Mouse (Mus musculus): ENCODE data around the gene Gm28038.

The Gm28038 gene

DNA sequence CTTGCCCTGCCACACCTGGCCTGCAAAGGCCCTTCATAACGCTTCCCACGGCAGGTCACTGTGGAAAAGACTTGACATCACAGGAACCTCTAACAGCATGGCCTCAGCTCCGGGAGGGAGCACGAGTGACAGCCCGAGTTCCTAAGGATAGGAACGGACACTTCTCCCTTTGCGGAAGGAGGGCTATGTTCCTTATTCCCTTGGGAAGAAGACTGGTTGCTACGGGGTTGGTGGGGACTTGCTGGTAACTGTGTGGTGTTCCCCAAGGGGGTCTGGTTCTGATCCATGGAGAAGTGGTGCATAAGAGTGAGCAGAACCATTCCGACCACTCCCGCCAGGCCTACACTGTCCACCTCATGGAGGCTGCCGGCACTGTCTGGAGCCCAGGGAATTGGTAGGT, at the start of gene Gm28038:
Gene Gm28038, plus strand, starts transcription at position 301 of the 400 bp plus-strand sequence.
- no peak for DNase-seq (ENCODE audit: low spot score)

DNA sequence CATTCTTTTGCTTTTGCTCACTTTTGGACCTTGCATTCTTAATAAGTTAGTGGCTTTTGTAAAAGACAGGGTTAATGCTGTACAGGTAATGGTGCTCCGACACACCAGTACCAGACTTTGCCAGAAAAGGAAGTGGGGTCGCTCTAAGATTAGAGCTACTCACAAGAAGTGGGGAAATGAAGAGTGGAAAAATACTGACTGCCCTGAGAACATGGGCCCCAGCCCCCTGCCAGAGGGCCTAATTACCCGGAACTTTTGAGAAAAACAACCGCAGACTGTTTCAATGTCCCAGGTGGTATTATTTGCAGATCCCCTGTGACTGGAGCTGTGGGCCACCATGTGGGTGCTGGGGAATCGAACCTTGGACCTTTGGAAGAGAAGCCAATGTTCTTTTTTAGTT, 45.2 kb upstream of the Gm28038 start:
- no peak for DNase-seq (ENCODE audit: low spot score)

DNA sequence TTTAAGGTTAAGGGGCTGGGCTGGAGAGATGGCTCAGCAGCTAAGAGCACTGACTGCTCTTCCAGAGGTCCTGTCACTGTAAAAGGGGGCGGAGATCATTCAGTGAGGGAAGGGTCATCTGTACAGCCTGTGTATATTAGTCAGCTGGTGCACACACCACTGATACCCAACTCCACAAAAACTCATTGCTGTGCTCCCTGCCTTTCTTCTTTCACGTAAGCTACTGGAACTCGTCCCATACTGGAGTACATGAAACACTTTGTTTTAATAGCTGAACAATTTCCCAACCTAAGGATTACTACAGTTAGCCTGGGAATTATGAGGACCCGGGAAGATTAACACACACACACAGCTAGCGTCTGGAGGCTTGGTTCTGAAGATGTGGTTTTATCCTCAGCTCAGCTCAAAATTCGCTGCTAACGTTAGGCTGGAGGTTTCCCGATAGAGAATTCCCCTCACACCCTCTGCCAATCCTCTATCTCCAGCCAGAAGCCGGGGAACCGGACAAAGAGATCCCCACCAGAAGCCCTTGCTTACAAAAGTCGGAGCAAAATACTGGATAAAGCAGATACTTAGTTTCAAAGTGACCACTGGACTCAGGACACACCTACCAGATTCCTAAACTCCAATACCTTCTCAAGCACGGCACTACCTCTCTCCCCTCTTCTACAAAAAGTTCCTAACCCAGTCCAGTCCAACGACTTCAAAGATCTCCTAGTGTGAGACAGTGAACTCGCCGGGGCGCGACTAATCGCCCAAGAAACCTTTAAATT, 44.2 kb upstream of the Gm28038 start:
- no peak for DNase-seq (ENCODE audit: low spot score)

DNA sequence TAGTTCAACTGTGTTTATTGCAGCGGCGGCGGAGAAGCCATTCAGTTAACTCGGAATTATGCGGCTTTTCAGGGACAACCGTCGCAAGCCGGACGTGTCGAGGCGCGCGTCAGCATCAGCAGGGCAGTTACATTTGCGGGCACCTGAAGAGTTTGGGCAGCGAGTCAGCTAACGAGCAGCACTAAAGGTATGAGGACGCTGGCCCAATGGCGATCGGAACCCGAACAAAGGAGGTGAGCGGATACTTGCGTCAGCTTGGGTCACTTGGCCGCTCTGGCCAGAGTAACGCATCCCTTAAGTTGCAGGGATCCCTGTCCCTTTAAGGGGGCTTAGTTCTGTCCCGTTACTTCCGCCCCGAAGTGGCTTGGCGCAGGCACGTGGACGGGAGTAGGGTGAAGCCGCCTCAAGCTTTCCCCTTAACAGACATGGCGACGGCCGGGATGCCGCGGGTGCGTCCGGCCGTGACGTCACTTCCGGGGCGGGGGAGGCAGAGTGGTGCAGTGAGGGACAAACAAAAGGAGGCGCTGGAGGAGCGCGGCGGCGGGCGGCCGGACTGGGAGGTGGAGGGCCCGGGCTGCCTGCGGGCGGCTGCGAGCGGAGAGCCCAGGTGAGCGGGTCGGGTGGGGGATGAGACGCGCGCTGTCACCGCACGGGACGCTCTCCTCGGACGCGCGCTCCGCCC, 43.5 kb upstream of the Gm28038 start, which contains the start of gene Lrrc8a:
Gene Lrrc8a, plus strand, starts transcription at position 517 of the 682 bp plus-strand sequence.
- DNase-seq (ENCODE audit: low spot score): peak; percentile 96

DNA sequence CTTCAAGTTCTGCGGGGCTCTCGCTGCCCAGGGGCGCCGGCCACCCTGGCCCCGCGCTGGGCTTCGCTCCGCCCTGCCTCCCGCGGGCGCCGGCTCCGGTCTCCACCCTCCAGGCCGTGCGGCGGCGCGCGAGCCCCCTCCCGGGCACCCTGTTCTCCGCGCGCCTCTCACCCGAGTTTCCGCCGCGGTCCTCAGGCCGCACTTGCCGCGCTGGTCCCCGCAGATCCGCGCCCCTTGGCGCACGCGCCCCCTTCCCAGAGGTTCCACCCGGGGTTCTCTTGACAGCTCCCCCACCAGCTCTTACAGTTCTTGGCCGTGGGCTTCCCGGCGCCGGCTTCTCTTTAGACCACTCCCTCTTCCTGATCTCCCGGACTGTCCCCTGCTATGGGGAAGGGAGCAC, 43.0 kb upstream of the Gm28038 start:
- DNase-seq (ENCODE audit: low spot score): no peak

DNA sequence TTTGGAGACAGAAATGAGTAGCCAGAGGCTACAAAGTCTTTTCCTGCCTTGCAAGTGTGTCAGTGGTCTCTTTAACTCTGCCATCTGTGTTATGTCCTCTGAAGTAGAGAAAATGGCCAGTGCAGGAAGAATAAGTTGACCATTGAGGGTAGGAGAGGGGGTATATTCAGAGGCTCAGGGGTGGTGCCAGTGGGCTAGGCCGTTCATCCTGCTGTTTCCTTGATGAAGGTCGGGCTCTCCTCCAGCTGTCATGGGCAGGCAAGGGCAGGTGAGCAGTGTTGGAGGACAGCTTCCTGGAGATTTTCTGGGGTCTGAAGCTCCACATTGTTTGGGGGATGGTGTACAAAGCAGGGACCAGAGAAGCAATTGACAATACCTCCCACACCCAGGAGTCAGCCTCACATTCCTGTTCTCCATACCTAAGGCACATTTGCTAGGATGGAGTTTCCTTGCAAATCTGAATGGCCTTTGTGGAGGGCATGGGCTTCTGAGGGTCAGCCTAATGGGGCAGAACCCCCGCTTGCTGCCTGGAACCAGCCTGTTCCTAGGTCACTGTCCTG, 41.9 kb upstream of the Gm28038 start:
- DNase-seq (ENCODE audit: low spot score): no peak

DNA sequence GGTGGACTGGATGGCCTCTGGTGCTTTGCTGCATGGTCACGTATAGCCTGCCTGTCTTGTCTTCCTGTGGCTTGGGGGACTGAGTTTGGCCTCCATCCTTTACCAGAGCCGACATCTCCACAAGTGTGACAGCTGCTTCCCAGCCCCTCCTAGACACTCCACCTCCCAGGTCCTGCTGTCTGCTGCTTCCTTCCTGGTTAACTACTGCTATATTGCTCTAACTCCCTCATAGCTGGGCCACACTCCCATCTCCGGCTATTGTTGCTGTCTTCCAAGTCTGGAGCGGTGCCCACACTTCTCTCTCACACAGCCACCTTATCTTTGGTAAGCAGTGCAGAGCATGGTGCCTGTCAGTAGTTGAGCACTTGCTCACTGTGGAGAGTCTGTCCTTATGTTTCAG, 41.1 kb upstream of the Gm28038 start:
- no peak for DNase-seq (ENCODE audit: low spot score)

DNA sequence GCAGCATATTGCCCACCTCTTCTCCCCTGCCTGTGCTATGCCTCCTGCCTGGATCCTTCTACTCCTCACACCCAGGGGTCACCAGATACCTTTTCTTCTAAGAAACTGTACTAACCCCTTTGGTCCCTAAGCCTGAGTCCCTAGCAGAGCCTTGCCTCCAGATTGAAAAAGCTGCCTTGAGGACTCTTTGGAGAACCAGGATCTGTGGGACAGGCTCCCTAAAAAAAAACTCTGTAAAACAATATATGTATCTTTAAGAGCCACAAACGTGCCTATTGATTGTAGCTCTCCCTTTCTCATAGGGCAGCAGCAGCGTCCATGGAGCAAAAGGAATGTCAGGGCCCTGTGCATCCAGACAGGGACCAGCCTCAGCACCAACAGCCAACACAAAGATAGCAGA, 40.6 kb upstream of the Gm28038 start, which contains the start of gene Gm28035:
Gene Gm28035, plus strand, starts transcription at position 301 of the 400 bp plus-strand sequence.
- no peak for DNase-seq (ENCODE audit: low spot score)

DNA sequence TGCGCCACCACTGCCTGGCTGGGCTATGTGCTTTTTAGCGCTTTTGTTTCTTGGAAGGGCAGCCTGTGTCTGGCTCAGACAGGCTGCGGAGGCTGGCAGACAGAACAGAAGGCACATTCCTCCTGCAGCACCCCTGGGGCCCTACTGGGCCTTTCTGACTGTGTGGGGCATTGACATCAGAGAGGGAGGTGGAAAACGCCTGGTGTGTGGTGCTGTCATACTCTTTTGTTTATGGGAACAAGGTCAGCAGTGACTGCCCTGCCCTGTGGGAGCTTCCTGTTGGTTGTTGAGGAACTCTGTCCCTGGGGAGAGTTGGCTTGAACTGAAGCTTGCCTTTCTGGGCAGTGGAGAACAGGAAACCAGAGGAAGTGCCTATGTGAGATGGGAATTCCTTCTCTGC, 38.3 kb upstream of the Gm28038 start:
- no peak for DNase-seq (ENCODE audit: low spot score)

DNA sequence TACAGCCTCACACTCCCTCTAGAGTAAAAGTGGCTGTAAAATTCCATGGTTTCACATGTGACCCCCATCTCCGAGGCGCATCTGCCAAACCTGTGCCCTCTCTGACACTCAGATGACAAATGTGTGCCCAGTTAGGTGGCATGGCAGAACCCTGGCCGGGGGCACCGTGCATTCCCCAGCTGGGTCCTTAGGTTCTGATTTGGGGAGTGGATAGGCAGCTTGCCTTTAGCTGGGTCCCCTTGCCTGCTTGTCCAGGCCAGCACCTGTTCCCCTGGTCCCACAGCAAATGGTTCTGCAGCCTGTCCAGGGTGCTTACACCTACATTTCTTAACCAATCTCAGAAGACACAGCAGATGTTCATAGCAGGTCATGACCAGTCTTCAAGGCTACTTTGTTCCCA, 37.5 kb upstream of the Gm28038 start:
- no peak for DNase-seq (ENCODE audit: low spot score)

DNA sequence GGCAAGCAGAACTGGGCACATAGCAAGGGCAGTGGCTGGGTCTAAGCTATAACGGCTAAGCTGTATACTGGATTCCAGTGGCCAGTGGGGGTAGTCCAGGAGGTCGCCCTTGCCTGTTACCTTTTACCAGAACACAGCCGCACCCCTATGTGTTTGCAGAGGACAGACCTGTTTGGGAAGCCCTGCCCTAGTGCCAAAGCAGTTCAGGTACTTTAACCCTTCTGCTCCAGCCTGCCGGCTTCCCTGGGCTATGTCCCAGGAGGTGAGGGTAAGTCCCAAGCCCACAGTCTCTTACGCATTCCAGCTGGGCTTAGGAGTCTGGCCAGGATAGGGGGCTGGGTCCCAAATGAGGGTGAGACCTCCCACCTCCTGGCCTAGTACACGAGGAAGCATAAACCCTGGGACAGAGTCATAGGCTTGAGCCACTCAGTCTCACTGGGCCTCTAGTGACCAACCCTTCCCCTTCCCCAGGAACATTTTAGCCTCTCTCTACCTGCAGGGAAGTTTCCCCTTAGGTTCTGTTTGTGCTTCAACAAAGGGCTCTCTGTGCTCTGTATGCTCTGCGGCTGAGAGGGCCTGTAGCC, 36.2 kb upstream of the Gm28038 start:
- no peak for DNase-seq (ENCODE audit: low spot score)

DNA sequence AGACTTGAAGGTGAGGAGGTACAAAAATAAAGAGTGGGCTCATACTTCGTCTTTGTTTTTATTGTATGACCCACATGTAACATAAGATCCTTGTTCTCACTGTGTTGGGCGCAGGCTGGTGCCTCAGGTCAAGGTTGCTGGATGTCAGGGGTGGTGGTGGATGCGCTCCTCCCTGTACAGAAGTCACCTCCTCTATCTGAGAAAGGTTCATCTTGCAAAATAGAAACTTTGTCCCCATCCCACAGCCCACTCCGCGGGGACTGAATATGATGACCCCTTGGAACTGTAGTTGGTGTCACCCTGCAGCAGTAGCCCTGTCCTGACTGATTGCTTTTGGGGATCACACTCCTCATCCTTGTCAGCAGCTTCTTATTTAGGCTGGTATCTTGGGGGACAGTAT, 33.8 kb upstream of the Gm28038 start:
- no peak for DNase-seq (ENCODE audit: low spot score)

DNA sequence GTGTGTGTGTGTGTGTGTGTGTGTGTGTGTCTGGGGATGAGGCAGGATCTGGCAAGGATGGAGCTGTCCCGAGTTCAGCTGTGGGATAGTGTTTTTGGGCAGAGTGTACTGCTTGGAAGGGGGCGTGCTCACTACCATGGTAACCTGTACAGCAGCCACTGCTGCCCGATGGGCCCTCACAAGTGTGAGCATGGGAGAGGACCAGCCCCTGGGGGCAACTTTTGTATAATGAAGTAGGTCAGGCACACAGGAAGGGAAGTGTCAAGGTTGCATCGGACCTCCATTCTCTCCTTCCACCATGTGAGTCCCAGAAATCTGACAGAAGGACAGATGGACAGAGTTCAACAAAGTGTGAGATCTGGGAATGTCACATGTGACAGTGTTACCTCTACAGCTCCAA, 33.2 kb upstream of the Gm28038 start:
- no peak for DNase-seq (ENCODE audit: low spot score)

DNA sequence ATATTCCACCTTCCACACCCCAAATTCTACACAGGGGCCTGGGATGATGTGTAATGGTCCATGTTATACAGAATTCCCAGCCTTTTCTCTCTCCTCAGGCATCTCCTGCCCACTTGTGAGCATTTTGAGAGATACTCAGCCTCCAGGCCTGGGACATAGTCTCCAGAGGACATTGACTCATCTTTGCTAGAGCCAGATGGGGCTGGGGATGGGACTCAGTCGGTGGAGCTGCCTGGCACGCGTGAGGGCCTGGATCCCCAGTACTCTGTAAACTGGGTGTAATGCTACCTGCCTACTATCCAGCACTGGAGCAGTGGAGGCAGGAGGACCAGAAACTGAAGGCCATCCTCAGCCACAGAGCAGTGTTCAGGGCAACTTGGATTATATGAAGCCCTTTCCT, 31.7 kb upstream of the Gm28038 start:
- no peak for DNase-seq (ENCODE audit: low spot score)

DNA sequence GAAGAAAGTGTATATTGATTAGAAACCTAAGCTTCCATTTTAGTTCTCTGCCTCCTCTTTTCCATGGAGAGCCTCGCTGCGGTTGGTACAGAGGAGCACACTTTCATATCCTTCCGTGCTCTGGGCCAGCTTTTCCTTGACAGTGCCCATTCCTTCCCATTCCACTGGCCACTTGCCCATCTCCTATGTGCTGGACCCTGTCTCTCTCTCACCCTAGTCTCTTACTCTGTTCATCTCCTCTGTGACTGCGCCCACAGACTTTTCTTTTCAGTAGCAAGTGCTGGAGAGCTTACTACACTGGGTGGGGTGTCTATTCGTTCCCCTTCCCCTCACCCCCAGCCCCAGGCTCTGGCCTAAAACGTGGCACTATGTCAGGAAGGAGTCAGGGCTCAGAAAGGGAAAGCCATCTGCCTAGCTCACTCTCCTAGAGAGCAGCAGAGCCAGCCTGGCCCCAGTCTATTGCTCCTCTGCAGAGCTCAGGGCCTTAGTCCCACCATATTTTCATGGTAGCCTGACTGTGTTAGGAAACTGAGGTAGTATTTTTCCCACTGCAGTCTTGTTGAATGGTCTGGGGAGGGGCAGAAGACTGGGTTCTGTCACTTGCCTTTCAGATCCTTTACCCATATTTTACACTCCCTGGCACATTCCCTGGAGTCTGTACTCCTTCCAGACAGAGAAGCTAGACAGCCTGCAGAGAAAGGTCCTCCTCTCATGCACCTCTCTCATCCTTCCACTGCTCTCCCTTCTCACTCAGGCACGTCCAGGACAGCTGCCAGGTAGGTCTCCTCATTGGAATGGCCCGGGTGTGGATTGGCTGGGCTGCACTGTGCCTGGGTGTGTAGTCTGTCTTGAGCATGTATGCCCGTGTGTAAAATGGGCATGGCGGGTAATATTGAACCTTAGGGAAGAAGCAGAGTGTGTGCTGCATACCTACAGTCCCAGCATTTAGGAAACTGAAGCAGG, 30.4 kb upstream of the Gm28038 start:
- no peak for DNase-seq (ENCODE audit: low spot score)

DNA sequence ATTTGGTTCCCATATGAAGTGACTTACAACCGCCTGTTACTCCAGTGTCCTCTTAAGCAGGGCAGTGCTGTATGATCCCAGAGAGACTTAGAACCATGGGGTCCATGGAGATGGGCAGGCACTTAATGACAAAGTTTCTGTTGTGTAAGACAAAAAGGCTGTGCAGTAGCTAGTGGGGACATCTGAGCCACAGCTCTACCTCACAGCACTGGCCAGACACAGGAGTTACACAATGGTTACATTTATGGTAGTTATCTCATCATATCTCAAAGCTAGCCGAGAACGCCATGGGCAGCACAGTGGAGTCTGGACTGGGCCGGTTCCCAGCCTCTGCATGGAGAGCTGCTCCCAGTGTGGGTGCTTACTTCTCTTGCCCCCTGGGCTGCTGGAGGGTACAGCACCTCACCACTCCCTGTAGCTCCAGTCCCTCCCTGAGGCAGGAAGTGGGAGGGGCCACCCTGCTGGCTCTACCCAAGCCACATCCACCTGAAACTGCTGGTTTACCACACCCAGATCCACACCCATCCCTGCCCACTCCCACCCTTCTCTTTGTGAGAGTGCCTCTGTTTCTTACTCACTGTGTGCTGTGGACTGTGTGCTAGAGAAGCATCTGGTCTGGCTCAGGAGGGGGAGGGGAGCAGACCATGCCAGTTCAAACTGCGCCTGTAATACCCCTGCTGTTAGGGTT, 29.3 kb upstream of the Gm28038 start:
- no peak for DNase-seq (ENCODE audit: low spot score)

DNA sequence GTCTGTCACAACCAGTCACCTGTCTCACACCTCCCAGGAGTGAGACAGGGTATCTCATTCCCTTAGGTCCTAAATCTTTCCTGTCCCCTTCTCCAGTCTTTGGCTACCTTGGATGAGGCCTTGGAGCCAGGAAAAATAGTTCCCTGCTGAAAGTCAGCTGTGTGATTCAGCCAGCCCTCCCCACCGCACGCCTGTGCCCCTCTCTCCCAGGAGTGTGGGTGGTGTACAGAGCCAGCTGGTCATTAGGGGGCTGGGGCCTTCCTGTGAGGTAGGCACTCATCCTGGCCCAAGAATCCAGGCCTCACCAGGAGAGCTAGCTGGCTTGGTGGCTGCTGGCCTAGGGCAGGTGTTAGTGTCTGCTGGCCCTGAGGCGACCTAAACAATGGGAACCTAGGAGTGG, 28.3 kb upstream of the Gm28038 start:
- DNase-seq (ENCODE audit: low spot score): no peak

DNA sequence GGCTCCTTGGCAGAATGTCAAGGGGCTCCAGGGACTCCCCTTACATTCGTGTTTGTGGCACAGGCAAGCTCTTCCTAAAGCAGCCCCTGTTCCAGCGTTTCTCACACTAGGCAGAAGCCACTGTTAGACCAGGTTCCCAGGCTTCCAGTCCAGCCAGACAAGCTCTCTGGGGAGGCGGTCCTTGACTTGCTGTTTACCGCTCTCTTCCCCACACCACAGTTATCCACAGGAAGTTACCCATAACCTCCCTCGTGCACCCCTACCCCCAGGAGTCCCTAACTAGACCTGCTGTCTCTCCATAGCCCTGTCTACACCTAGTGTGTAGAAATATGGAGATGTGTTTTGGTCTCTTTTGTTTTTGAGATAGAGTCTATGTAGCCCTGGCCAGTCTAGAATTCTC, 27.0 kb upstream of the Gm28038 start:
- no peak for DNase-seq (ENCODE audit: low spot score)

DNA sequence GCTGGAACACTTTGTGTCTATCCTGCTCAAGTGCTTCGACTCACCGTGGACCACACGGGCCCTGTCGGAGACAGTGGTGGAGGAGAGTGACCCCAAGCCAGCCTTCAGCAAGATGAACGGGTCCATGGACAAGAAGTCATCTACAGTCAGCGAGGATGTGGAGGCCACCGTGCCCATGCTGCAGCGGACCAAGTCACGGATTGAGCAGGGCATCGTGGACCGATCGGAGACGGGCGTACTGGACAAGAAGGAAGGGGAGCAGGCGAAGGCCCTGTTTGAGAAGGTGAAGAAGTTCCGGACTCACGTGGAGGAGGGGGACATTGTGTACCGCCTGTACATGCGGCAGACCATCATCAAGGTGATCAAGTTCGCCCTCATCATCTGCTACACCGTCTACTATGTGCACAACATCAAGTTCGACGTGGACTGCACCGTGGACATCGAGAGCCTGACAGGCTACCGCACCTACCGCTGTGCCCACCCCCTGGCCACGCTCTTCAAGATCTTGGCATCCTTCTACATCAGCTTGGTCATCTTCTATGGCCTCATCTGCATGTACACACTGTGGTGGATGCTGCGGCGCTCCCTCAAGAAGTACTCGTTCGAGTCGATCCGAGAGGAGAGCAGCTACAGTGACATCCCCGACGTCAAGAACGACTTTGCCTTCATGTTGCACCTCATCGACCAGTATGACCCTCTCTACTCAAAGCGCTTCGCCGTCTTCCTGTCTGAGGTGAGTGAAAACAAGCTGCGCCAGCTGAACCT, 25.0 kb upstream of the Gm28038 start:
- DNase-seq (ENCODE audit: low spot score): no peak

DNA sequence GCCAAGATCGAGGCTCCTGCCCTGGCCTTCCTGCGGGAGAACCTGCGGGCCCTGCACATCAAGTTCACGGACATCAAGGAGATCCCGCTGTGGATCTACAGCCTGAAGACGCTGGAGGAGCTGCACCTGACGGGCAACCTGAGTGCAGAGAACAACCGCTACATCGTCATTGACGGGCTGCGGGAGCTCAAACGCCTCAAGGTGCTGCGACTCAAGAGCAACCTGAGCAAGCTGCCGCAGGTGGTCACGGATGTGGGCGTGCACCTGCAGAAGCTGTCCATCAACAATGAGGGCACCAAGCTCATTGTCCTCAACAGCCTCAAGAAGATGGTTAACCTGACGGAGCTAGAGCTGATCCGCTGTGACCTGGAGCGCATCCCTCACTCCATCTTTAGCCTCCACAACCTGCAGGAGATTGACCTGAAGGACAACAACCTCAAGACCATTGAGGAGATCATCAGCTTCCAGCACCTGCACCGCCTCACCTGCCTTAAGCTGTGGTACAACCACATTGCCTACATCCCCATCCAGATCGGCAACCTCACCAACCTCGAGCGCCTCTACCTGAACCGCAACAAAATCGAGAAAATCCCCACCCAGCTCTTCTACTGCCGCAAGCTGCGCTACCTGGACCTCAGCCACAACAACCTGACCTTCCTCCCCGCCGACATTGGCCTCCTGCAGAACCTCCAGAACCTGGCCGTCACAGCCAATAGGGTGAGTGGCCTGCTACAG, 24.1 kb upstream of the Gm28038 start:
- DNase-seq (ENCODE audit: low spot score): no peak
